Mouse (Mus musculus): ENCODE measurements at regions not wholly inside any gene's neighbourhood (a gene's known extent, or its start where the extent isn't known, plus 50 kb on each side); places are given as distances from the start of the nearest gene placed in this dataset.

GRCm38 (mm10) chr5:50126177-50126576 is 67.4 kb upstream of the Adgra3 start:
- no peak for DNase-seq (ENCODE audit: low spot score in 2 of 2)

GRCm38 (mm10) chr5:50125676-50126075 is 66.9 kb upstream of the Adgra3 start:
- no peak for DNase-seq (ENCODE audit: low spot score in 2 of 2)

GRCm38 (mm10) chr5:50122829-50123241 is 64.0 kb upstream of the Adgra3 start:
- no peak for DNase-seq (ENCODE audit: low spot score in 2 of 2)

GRCm38 (mm10) chr5:50119860-50120259 is 61.1 kb upstream of the Adgra3 start:
- DNase-seq (ENCODE audit: low spot score in 2 of 2) = no peak
